Mouse (Mus musculus) T-cell, adult 66 days (primary cell): ENCODE measurements around the gene Perp. TPM values are rescaled to one million over a fixed set of nuclear protein-coding genes. Genes with fewer than 3 reads are reported as not detected.

Experiments used
- total RNA-seq, 2 experiments: library from RNA; stranded (reverse); gene quantifications; 3 replicates in 1 of 2; 4 replicates in 1 of 2; pipeline ENCODE4 v1.2.4; 2023

The Perp gene
- 1 to 10 TPM in 1 of 2 experiments, under 1 TPM in 1; 0.47 to 1.3 TPM for total RNA-seq

GRCm38 (mm10) chr10:18844441-18845286, at the start of gene Perp:
Gene Perp, plus strand, starts transcription at chr10:18845020.

Other genes starting within 250 kb of the Perp start
- gene Arfgef3, start 101.1 kb upstream of the Perp start, total RNA-seq: under 1 TPM; 0.06 to 0.21 TPM
- gene Gm4922, start 58.2 kb upstream of the Perp start, total RNA-seq: not detected
- 1,000 to 10,000 TPM; 1,249 to 1,649 TPM for gene Tnfaip3, start 170.6 kb downstream of the Perp start, total RNA-seq